Mouse (Mus musculus) spleen, adult 12 weeks (tissue): ENCODE results near the gene Eif1.
"Not testable (repeated sequence)": the region's sequence is repeated elsewhere in the genome, so short reads cannot be mapped to it uniquely, and the experiment has no call there.

ENCODE experiments used
- DNase-seq: peaks from one replicate; pipeline ENCODE4 v3.0.0; 2022; ENCODE audit warnings: low spot score

Gene Eif1

DNA sequence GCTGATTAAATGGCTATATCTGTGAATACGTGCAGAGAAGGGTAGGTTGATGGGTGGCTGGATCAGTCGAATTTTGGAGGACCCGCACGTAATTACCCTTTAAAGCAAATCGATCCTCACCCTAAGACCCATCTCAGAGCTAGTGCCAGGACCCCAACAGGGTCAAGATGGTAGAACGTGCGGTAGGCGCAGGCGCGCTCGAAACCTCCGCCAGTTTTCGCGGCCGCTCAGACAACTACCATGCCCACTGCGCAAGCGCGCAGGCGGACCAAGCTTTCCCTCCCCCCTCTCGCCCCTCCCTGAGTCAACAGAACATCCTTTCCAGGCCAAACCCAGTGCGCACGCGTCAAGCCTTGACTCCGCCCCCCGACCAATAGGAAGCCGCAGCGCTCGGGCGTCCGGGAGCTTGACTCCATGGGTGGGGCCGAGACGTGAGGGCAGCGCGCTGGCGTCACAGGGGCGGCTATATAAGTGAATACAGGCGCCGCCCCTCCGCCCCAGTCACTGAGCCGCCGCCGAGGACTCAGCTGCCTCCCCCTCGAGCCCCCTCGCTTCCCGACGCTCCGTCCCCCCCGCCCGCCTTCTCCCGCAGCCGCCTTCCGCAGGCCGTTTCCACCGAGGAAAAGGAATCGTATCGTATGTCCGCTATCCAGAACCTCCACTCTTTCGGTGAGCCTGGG, at the start of gene Eif1:
Gene Eif1, plus strand, starts transcription at position 394 of the 680 bp plus-strand sequence.
- DNase-seq = peak; percentile 100

- DNase-seq = no peak
Observed at GRCm38 (mm10) chr11:100271878-100272277, 47.8 kb upstream of the Eif1 start.

DNA sequence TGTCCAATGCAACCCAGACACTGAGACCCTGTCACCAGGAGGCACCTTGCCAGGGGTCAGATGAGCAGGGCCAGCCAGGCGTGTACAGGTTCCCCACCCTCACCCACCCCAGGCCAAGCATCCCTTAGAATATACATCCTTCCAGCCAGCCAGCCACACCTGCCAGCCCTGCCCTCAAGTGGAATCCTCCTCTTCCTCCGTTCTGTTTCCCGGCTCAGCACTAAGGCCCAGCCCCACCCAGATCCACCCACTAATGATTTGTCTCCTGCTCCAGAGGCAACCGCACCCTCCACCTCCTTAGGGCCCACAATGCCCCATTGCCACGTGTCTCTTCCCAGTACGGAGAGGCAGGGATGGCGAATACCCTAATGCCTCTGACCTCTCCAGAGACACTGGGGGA, 45.0 kb upstream of the Eif1 start:
- no peak for DNase-seq

- DNase-seq = no peak
Observed at GRCm38 (mm10) chr11:100275466-100275865, 44.2 kb upstream of the Eif1 start.

GRCm38 (mm10) chr11:100277726-100278480, 41.8 kb upstream of the Eif1 start:
- no peak for DNase-seq

DNA sequence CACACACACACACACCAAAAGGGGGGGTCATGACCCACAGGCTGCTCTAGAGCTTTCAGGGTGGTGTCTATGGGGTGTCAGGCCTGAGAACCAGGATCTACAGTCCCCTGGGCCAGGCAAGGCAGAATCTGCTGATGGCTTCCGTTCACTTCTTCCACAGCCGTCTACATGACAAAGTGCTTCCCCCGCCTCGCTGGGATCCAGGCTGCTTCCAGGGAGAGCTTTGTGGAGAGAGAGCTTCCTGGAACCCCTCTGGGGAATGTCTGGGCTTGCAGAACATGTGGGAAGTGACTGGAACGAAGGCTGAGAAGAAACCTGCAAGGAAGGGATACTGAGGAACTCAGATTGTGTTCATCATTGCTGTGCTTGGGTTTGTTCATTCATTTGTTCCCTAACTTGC, 40.9 kb upstream of the Eif1 start:
- no peak for DNase-seq

DNA sequence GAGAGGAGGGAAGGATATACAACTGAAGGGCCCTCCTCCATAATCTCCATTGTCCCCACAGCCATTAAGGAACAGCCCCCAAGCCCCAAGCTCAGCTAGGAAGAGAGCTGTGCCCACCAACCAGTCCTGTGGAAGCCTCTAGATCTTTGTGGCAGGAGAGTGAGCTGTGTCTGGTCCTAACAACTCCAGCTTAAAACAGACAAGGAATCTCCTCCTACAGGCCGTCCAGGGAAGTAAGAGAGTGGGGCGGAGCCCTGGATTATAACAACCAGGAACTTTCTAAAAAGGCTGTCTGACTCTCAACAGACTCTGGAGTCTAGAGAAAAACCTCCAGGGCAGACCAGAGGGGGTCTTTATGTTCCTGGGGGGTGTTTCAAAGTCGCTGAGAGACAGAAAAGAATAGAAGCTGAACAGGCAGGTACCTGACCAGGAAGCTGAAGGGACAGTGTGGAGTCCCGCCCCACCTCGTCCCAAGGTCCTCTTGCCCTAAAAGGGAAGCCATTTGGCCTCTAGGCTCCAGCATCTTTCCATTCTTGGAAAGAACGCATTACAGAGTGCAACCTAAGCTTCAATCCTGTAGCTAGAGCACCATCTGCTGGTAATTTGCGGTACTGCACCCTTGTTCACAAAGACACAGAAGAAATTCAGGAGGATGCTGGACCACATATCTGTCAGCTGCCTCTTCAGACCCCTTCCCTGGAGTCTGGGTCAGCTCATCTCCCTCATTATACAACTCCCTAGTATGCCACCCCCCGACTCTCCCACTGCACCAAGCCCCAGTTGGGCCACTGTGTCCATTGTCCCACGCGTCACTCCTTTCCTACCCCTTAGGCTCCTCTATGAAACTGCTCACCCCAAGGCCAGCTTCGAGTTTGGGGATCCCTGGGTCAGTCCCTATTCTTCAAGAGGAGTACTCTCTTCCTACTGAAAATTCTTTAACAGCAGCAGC, 37.8 kb upstream of the Eif1 start:
- DNase-seq = peak; percentile 67

- peak; percentile 47 for DNase-seq
Observed at GRCm38 (mm10) chr11:100282549-100282948, 37.1 kb upstream of the Eif1 start.

DNA sequence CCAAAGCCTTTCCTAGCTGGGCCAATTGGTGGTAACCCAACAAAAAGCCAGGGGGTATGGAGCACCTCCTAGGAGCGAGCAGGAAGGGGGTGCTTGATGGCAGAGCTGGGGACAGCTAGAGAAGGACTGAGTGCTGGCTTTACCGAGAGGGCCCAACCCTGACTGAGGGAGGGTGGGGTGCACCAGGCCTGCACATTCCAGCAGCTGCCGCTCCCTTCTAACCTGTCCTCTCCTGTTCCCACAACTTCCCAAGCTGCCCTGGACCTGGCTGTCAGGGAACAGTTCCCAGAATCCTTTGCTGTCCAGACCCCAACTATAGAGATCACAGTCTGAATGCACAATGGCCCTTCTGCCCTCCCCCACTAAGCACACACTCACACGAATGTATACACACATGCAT, 34.7 kb upstream of the Eif1 start:
- no peak for DNase-seq

DNA sequence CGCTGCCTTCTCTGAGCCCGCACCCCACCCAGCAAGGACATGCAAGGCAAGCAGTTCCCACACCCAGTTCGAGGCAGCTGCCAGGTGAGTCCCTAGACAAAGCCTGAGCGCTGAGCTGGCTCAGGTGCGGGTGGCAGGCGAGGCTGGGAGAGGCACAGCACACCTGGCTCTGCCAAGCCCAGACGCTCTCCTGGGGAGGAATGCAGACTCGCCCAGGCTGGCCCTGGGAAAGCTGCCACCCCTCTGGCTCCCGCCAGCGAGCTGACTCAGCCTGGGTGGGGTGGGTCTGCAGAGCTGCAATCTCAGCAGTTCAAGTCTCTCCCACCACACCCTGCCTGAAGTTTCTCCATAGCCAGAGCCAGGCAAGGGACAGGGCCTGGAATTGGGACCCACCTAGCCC, 32.7 kb upstream of the Eif1 start:
- no peak for DNase-seq

DNA sequence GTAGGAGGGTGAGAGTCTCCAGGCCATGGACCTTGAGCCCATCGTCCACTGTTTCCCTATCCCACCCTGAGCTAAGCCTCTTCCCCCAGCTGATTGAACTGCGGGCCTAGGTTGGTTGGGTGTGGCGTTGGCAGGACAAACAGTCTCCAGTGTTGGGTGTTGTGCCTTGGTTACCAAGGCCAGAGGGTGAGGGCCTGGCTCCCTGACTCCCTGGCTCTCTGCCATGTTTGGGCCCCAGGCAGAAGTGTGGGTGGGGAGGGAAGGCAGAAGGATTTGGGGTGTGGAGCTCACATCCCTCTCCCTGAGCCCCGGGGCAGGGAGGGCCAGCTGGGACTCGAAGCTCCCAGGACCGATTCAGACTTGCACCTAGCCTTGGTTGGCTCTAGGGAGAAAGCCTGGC, 30.7 kb upstream of the Eif1 start:
- no peak for DNase-seq

- no peak for DNase-seq
Observed at GRCm38 (mm10) chr11:100290235-100290634, 29.4 kb upstream of the Eif1 start.

- DNase-seq = no peak
Observed at GRCm38 (mm10) chr11:100292884-100293283, 26.8 kb upstream of the Eif1 start.

DNA sequence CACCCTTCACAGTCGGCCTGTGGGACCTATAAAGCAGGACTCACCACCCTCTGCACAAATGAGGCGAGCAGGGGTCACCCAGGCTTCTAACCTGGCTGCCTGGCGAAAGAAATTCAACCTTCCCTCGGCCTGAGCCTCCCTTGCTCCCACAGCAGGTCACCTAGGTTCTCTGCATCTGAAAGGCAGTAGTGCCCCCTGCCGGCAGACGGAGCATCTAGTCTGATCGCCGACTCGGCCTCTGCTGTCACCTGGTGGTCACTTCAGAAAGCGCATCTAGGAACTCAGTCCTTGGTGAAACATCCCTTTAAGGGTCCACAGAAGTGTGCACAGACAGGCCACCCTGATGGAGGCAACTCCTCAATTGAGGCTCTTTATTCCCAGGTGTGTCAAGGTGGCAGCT, 24.4 kb upstream of the Eif1 start:
- peak; percentile 68 for DNase-seq

DNA sequence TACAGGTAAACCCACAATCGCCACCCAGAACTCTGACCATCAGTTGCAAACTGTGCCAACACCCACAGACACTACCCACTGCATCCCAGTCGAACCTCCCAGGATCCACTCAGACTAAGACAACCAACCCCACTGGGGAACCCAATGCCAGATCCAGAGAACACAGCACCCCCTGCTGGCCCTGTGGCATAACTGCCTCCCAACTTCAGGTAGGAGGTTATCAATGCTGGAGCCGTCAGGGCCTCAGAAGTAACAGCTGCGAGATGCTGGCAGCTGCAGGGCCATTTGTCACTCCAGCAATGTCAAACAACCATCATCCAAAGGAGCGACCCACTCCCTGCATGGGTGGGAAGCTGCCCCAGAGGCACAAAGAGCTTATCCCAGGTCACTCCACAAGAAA, 21.9 kb upstream of the Eif1 start:
- no peak for DNase-seq

GRCm38 (mm10) chr11:100298274-100299036, 21.2 kb upstream of the Eif1 start:
- DNase-seq = peak; percentile 76

- DNase-seq = peak; percentile 72
Observed at GRCm38 (mm10) chr11:100300293-100300692, 19.4 kb upstream of the Eif1 start.

- no peak for DNase-seq
Observed at GRCm38 (mm10) chr11:100301292-100301691, 18.4 kb upstream of the Eif1 start.

DNA sequence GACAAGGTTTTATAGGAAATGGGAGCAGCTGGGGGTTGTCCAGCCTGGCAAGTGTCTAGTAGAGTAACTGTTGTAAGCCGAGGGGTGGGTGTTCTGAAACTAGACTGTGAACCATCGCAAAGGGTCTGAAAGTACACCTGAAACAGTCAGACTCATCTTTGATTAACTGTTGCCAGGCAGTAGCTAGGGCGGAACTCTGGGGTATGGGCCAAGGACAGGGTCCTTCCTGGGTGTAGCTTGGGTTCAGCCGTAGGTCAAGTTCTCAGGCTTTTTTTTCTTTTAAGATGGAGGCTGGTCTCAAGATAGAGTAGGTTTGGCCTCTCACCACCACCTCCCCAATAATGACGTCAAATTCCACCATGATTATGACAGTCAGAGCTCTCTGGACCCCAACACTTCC, 11.8 kb upstream of the Eif1 start:
- no peak for DNase-seq

- not testable (repeated sequence) for DNase-seq
Observed at GRCm38 (mm10) chr11:100308672-100309071, 11.0 kb upstream of the Eif1 start.

DNA sequence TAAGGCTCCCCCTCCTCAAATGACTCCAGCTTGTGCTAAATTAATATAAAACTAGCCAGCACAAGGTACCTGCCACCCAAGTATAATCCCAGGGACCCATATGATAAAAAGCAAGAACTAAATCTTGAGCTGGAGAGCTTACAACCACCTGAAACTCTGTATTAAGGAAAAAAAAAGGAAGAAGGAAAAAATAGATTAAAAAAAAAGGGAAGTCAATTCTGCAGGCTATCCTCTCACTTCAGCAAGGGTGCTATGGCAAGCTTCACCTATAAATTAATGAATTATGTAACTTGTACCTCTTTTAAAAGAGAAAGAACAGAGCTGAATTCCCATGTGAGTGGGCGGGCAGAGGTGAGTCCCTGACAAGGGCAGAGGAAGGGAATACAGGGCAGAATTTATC, 8.0 kb upstream of the Eif1 start:
- no peak for DNase-seq
